Mouse (Mus musculus) midbrain, embryonic 11.5 days (tissue): ENCODE measurements around the gene Smarcc1. TPM values are rescaled to one million over a fixed set of nuclear protein-coding genes. Genes with fewer than 3 reads are reported as not detected.
"Not testable (repeated sequence)": the region's sequence is repeated elsewhere in the genome, so short reads cannot be mapped to it uniquely, and the experiment has no call there.

Experiments
- ATAC-seq: fragments of 200-750 bp; cut with Nextera tagmentation; 2 replicates; pipeline ENCODE4 v1.8.0; 2017; ENCODE audit warnings: moderate TSS enrichment, moderate library complexity; ENCODE audit not compliant: low FRiP score
- DNase-seq: peaks from one replicate; pipeline ENCODE4 v3.0.0; 2015; ENCODE audit warnings: low spot score; ENCODE audit errors: missing footprints
- H3K27ac ChIP-seq: fragments of 300-500 bp; sonication (generic); 2 replicates; pipeline ENCODE4 v1.5.1; 2014; ENCODE audit warnings: low read depth, low read length
- H3K27me3 ChIP-seq: fragments of 300-500 bp; sonication (generic); 2 replicates; pipeline ENCODE4 v1.6.1; 2014; ENCODE audit warnings: mild to moderate bottlenecking, low read length, moderate library complexity, mixed read lengths; ENCODE audit not compliant: control insufficient read depth, insufficient read depth
- H3K36me3 ChIP-seq: fragments of 300-500 bp; sonication (generic); 2 replicates; pipeline ENCODE4 v1.6.1; 2014; ENCODE audit warnings: mild to moderate bottlenecking, low read length, moderate library complexity, mixed read lengths; ENCODE audit not compliant: control insufficient read depth, insufficient read depth
- H3K4me1 ChIP-seq: fragments of 300-500 bp; sonication (generic); 2 replicates; pipeline ENCODE4 v1.6.1; 2014; ENCODE audit warnings: low read length; ENCODE audit not compliant: control insufficient read depth, insufficient read depth
- H3K4me2 ChIP-seq: fragments of 300-500 bp; sonication (generic); 2 replicates; pipeline ENCODE4 v1.6.1; 2014; ENCODE audit warnings: mild to moderate bottlenecking, moderate library complexity
- H3K4me3 ChIP-seq: fragments of 300-500 bp; sonication (generic); 2 replicates; pipeline ENCODE4 v1.5.1; 2014; ENCODE audit warnings: low read depth, low read length
- H3K9ac ChIP-seq: fragments of 300-500 bp; sonication (generic); 2 replicates; pipeline ENCODE4 v1.6.1; 2014; ENCODE audit warnings: low read length
- H3K9me3 ChIP-seq: fragments of 300-500 bp; sonication (generic); 2 replicates; pipeline ENCODE4 v1.6.1; 2016; ENCODE audit warnings: low read length; ENCODE audit not compliant: control insufficient read depth
- WGBS: fragments of 180-500 bp; shearing (Covaris S2); extraction: QIAGEN DNeasy Blood & Tissue Kit; methylation state at CpG from one replicate; pipeline ENCODE4 v1.1.7; 2014; 5-methylcytosine and 5-hydroxymethylcytosine counted together
- polyA plus RNA-seq: library from polyadenylated mRNA; unstranded; fragments of >200 nt; fragmentation: Nextera tagmentation; extraction: Ambion mirVana; gene quantifications from 2 replicates; pipeline ENCODE4 v1.2.1, GENCODE M21; 2014

Smarcc1 gene
- polyA plus RNA-seq, 1 experiment from 2014 or later, result 146 TPM

GRCm38 (mm10) chr9:110124008-110124540, 6.6 kb downstream of the Smarcc1 start:
- not testable (repeated sequence) for H3K4me3 ChIP-seq, H3K4me1 ChIP-seq, H3K9ac ChIP-seq, H3K27me3 ChIP-seq, H3K36me3 ChIP-seq, H3K27ac ChIP-seq, ATAC-seq, H3K4me2 ChIP-seq, DNase-seq, H3K9me3 ChIP-seq
- 71% methylated on average over 2 of the region's 2 CpGs for WGBS

GRCm38 (mm10) chr9:110130896-110131524, 13.5 kb downstream of the Smarcc1 start:
- peak overlapping the region; percentile 97 for H3K9ac ChIP-seq
- H3K27ac ChIP-seq, result peak overlapping the region; percentile 84
- ATAC-seq, result no peak
- H3K4me3 ChIP-seq, result peak overlapping the region; percentile 89
- H3K9me3 ChIP-seq, result no peaks in the 10 kb centered on the region
- no peaks in the 10 kb centered on the region for H3K36me3 ChIP-seq
- no peak for DNase-seq
- H3K4me1 ChIP-seq, result peaks cover 6% of the 10 kb centered on the region
- peak overlapping the region; percentile 72 for H3K4me2 ChIP-seq
- WGBS, result 35% methylated on average over 10 of the region's 10 CpGs
- no peaks in the 10 kb centered on the region for H3K27me3 ChIP-seq

GRCm38 (mm10) chr9:110131525-110132197, 14.2 kb downstream of the Smarcc1 start:
- Histone ChIP-seq H3K27ac (peak overlapping the region; percentile 84), H3K27me3 (no peaks in the 10 kb centered on the region), H3K9ac (peak overlapping the region; percentile 97), H3K36me3 (no peaks in the 10 kb centered on the region), H3K4me3 (peak overlapping the region; percentile 89), H3K4me2 (peak overlapping the region; percentile 72), H3K4me1 (peaks cover 6% of the 10 kb centered on the region), H3K9me3 (no peaks in the 10 kb centered on the region)
- under 1% methylated on average over 64 of the region's 64 CpGs for WGBS
- DNase-seq, result peak; percentile 100
- peak; percentile 96 for ATAC-seq

- Histone ChIP-seq H3K4me3 (peak overlapping the region; percentile 89), H3K27me3 (no peaks in the 10 kb centered on the region), H3K27ac (peak overlapping the region; percentile 77), H3K9ac (peak overlapping the region; percentile 97), H3K4me1 (peaks cover 6% of the 10 kb centered on the region), H3K36me3 (no peaks in the 10 kb centered on the region), H3K9me3 (no peaks in the 10 kb centered on the region), H3K4me2 (peak overlapping the region; percentile 72)
- ATAC-seq (peak; percentile 71), DNase-seq (peak; percentile 95)
- WGBS, result 0% methylated on average over 35 of the region's 38 CpGs
Measured at GRCm38 (mm10) chr9:110132201-110132605, 14.7 kb downstream of the Smarcc1 start.

GRCm38 (mm10) chr9:110132921-110133320, 15.4 kb downstream of the Smarcc1 start:
- peak overlapping the region; percentile 89 for H3K4me3 ChIP-seq
- DNase-seq, result no peak
- no peak for ATAC-seq
- peak overlapping the region; percentile 72 for H3K4me2 ChIP-seq
- peaks cover 6% of the 10 kb centered on the region for H3K4me1 ChIP-seq
- no peaks in the 10 kb centered on the region for H3K27me3 ChIP-seq
- H3K36me3 ChIP-seq, result no peaks in the 10 kb centered on the region
- no peak overlapping the region for H3K27ac ChIP-seq
- 69% methylated on average over 6 of the region's 6 CpGs for whole genome bisulfite sequencing
- no peaks in the 10 kb centered on the region for H3K9me3 ChIP-seq
- no peak overlapping the region for H3K9ac ChIP-seq

GRCm38 (mm10) chr9:110134176-110134575, 16.7 kb downstream of the Smarcc1 start:
- no peak overlapping the region for H3K4me2 ChIP-seq
- no peak for ATAC-seq
- no peaks in the 10 kb centered on the region; the same call in 1 of the 2 replicates for H3K36me3 ChIP-seq

GRCm38 (mm10) chr9:110139119-110139518, 21.6 kb downstream of the Smarcc1 start:
- no peaks in the 10 kb centered on the region for H3K27me3 ChIP-seq
- no peaks in the 10 kb centered on the region for H3K9me3 ChIP-seq
- H3K9ac ChIP-seq, result no peak overlapping the region
- H3K36me3 ChIP-seq, result peaks cover 3% of the 10 kb centered on the region
- H3K4me2 ChIP-seq, result no peak overlapping the region
- no peak overlapping the region for H3K27ac ChIP-seq
- no peak for ATAC-seq
- peaks cover 3% of the 10 kb centered on the region for H3K4me1 ChIP-seq
- no peak for DNase-seq
- no peak overlapping the region for H3K4me3 ChIP-seq
- 89% methylated on average over 4 of the region's 4 CpGs for WGBS

More at GRCm38 (mm10) chr9:110134176-110134575, 16.7 kb downstream of the Smarcc1 start:
- no peak overlapping the region for H3K9ac ChIP-seq
- H3K27ac ChIP-seq, result no peak overlapping the region
- H3K27me3 ChIP-seq, result no peaks in the 10 kb centered on the region
- H3K9me3 ChIP-seq, result no peaks in the 10 kb centered on the region
- no peak for DNase-seq
- no peak overlapping the region for H3K4me3 ChIP-seq
- H3K4me1 ChIP-seq, result peaks cover 6% of the 10 kb centered on the region
- 81% methylated on average over 5 of the region's 5 CpGs for WGBS

- no peaks in the 10 kb centered on the region for H3K27me3 ChIP-seq
- ATAC-seq (no peak), DNase-seq (no peak)
- H3K9me3 ChIP-seq, result no peaks in the 10 kb centered on the region
- no peak overlapping the region for H3K4me2 ChIP-seq
- H3K9ac ChIP-seq, result no peak overlapping the region
- no peak overlapping the region for H3K4me3 ChIP-seq
- WGBS, result 96% methylated on average over 1 of the region's 1 CpGs
- no peaks in the 10 kb centered on the region for H3K4me1 ChIP-seq
- no peak overlapping the region for H3K27ac ChIP-seq
- H3K36me3 ChIP-seq, result peaks cover 3% of the 10 kb centered on the region
Measured at GRCm38 (mm10) chr9:110142097-110142496, 24.6 kb downstream of the Smarcc1 start.

GRCm38 (mm10) chr9:110148598-110148997, 31.1 kb downstream of the Smarcc1 start:
- no peak for DNase-seq
- no peak overlapping the region for H3K9ac ChIP-seq
- no peaks in the 10 kb centered on the region for H3K9me3 ChIP-seq
- peaks cover 16% of the 10 kb centered on the region; the same call in 1 of the 2 replicates for H3K36me3 ChIP-seq
- H3K4me3 ChIP-seq, result no peak overlapping the region
- no peak for ATAC-seq
- WGBS, result 88% methylated on average over 2 of the region's 2 CpGs
- H3K27me3 ChIP-seq, result no peaks in the 10 kb centered on the region
- H3K4me1 ChIP-seq, result no peaks in the 10 kb centered on the region
- H3K27ac ChIP-seq, result no peak overlapping the region
- H3K4me2 ChIP-seq, result no peak overlapping the region
